Comparison of ENCODE assay signal across 8 mouse cellular contexts in the genomic region with DNA sequence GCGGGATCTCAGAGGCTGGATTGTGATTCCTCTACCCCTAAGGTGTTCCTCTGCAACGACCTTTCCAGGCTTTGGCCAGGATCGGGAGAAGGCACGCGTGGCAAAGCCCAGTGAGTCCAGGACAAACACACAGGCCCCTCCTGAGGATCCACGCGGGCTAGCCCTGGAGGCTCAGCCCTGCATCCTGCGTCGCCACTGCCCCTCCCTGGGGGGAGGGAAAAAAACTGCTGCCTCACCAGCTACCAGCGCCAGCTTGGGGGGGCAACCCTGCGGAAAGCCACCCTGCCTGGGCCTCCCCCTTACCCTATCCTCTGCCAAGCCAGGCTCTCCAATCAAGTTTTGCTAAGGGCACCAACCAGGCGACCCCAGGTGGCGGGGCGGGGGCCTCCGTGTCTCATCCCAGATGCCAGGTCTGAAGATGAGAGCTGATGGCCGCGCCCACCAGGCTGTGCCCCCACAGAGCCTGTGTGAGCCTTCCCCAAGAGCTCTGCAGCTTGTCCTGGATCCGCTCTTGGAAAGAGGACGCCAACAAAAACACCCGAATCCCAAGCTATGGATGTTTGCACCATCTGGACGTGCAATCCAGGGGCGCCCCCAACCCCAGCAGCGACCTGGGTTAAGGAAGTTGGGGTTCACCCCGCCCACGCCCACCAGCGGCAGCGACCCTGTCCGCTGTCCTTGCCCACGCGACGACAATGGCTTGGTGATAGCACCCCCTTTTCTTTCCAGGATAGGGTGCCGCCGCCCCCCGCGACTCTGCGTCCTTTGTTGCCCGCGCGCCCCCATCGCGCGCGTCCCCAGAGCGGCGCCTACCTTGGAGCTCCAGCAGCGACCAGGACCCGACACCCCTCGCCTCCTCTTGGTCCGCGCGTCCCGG. TPM values are rescaled to one million over a fixed set of nuclear protein-coding genes. Genes with fewer than 3 reads are reported as not detected.
A peak's percentile ranks its signal among the peaks of the same experiment; 100 is the strongest.
DNase-seq lines count a peak whose midpoint lies in the region; ATAC-seq and TF ChIP-seq lines count a peak whose summit lies in the region.

No protein-coding gene starts in this region.

- ATAC-seq in forebrain, embryonic 13.5 days = peak; percentile 25

- peak overlapping the region; percentile 94 for H3K9ac ChIP-seq in forebrain, embryonic 13.5 days

- H3K27ac ChIP-seq in forebrain, embryonic 13.5 days = peak overlapping the region; percentile 99

- TF ChIP-seq CTCF in brain, embryonic 14.5 days (IDR thresholded peaks at IDR 0.05; ENCODE audit: borderline replicate concordance, extremely low read depth, insufficient read depth, insufficient read length) = no peak

- no peaks in the 10 kb centered on the region for H3K36me3 ChIP-seq in forebrain, embryonic 13.5 days (ENCODE audit: poor library complexity, severe bottlenecking)

- H3K4me1 ChIP-seq in forebrain, embryonic 13.5 days = peaks cover 68% of the 10 kb centered on the region

- no peak for TF ChIP-seq POLR2A in brain, embryonic 14.5 days (IDR thresholded peaks at IDR 0.05; ENCODE audit: borderline replicate concordance, extremely low read depth, insufficient read depth, insufficient read length, poor library complexity, severe bottlenecking)

- H3K4me3 ChIP-seq in forebrain, embryonic 13.5 days = peak overlapping the region; percentile 92

- WGBS in forebrain, embryonic 13.5 days = under 1% methylated on average over 49 of the region's 52 CpGs

- H3K9me3 ChIP-seq in forebrain, embryonic 13.5 days (replicated peaks) = no peaks in the 10 kb centered on the region

- intact Hi-C loops in heart, postnatal 36 days (cut with DNase I) = loop anchor here (1.0 kb wide), 1 partner anchor 21 kb away; no protein-coding TSS in a partner anchor

- H3K27me3 ChIP-seq in forebrain, embryonic 13.5 days = no peaks in the 10 kb centered on the region

- peak; percentile 68 for DNase-seq in layer of hippocampus, adult 11-12 months (ENCODE audit: low spot score)
- no peak for DNase-seq in layer of hippocampus, adult 9-10 months (ENCODE audit: low spot score)
- DNase-seq in brain, embryonic 14.5 days (ENCODE audit: low read depth) = peak; percentile 81
- DNase-seq in heart, postnatal 36 days = peak; percentile 37 to 44
- DNase-seq in kidney, postnatal 4 days = peak; percentile 58 to 74
- DNase-seq in lung, postnatal 10 days = peak; percentile 71
- peak; percentile 47 to 64 for DNase-seq in right cerebral cortex, adult 2 months (ENCODE audit: low spot score in 2 of 2)

- H3K4me2 ChIP-seq in forebrain, embryonic 13.5 days = peak overlapping the region; percentile 89

RNA-seq across cellular contexts. Expression of gene Clip2, which starts 0.8 kb away (rescaled TPM):
- 77.0 and 115 TPM in 2 replicates for polyA plus RNA-seq in brain, embryonic 14.5 days (2012; rRNA removed)
- 9.4 and 11.4 TPM in 2 replicates for polyA plus RNA-seq in forebrain, embryonic 13.5 days (2015; fragmentation: Nextera tagmentation; extraction: Ambion mirVana)
- total RNA-seq in heart, postnatal 36 days (2021) = 1 to 10 TPM; 6.4 to 7.5 TPM

RNA-seq across cellular contexts. Expression of gene Syna, which starts 8.5 kb away (rescaled TPM):
- polyA plus RNA-seq in brain, embryonic 14.5 days (2012; rRNA removed) = 0.04 and 0.06 TPM in 2 replicates
- polyA plus RNA-seq in forebrain, embryonic 13.5 days (2015; fragmentation: Nextera tagmentation; extraction: Ambion mirVana) = 0.31 and 0.52 TPM in 2 replicates
- total RNA-seq in heart, postnatal 36 days (2021) = not detected

RNA-seq across cellular contexts. Expression of gene Rfc2, which starts 29.7 kb away (rescaled TPM):
- 192 and 242 TPM in 2 replicates for polyA plus RNA-seq in brain, embryonic 14.5 days (2012; rRNA removed)
- polyA plus RNA-seq in forebrain, embryonic 13.5 days (2015; fragmentation: Nextera tagmentation; extraction: Ambion mirVana) = 285 and 304 TPM in 2 replicates
- total RNA-seq in heart, postnatal 36 days (2021) = 10 to 100 TPM; 23.4 to 23.9 TPM
